Mouse (Mus musculus): ENCODE data around the gene Nid1. TPM values are rescaled to one million over a fixed set of nuclear protein-coding genes. Genes with fewer than 3 reads are reported as not detected.

The Nid1 gene
- total and polyA plus RNA-seq, 2 experiments, result 9.0 to 10.4 TPM

DNA sequence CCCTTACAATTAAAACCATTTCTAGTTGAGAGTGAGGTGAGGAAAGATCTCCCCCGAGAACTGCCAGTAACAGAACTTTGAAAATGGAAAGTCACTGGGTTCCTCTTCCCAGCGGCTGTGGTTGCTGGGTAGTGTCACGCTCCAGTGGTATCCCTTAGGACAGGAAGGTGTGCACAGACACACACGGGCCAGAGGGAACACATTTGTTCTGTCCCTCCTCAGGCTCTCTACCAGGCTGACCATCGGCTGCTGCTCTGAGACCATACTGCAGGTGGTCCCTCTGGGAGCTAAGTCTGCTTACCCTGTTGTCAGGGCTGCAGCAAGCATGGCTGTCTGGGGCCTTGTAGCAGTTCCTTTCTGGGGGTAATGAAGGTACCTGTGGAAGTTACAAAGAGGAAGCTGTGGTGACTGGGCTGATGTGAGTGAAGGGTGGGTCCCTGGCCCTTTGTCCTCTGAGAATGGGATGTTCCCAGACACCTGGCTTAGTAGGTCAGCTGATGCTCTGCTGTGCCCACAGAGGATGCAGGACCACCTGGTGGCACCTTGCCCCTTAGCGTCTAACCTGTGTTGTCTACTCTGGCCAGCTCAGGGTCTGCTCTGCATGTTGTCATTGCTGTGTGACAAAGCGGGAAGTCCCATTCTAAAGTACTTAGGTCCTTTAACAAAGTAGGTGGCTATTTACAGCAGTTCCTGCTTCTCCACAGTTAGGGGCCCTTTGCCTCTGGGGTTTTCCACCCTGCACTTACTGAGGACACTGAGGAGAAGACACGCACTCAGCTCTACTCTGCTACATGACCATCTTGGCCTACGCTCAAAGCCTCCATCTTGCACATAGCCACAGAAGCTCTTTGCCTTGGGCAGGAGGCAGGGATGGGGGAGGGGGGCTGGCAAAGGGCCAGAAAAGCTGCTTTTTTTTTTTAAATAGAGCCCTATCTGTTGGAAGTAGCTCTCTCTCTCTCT, 86.6 kb downstream of the Nid1 start:
- WGBS, result 91% methylated on average over 9 of the region's 9 CpGs
- no peaks in the 10 kb centered on the region for H3K27me3 ChIP-seq (ENCODE audit: control insufficient read depth, insufficient read depth, low read length)
- no peak overlapping the region for H3K4me3 ChIP-seq (ENCODE audit: insufficient read depth, low read depth, low read length)
- no peaks in the 10 kb centered on the region for H3K79me2 ChIP-seq (ENCODE audit: control insufficient read depth, insufficient read depth, low read length)
- H3K4me1 ChIP-seq (ENCODE audit: control insufficient read depth, insufficient read depth, low read length), result no peaks in the 10 kb centered on the region
- H3K36me3 ChIP-seq (ENCODE audit: control insufficient read depth, insufficient read depth, low read length), result no peaks in the 10 kb centered on the region
- no peak overlapping the region for H3K27ac ChIP-seq (replicated peaks; ENCODE audit: insufficient read depth, low read depth, low read length)
- TF ChIP-seq POLR2A (IDR thresholded peaks at IDR 0.05; ENCODE audit: extremely low read depth, insufficient read depth, low read length) (no peak), CTCF (IDR thresholded peaks at IDR 0.05; ENCODE audit: low read depth, low read length) (no peak)
- no peak overlapping the region for H3K9ac ChIP-seq (ENCODE audit: low read depth, low read length)
- no peak for DNase-seq (ENCODE audit: extremely low read depth, low read depth, low spot score)

DNA sequence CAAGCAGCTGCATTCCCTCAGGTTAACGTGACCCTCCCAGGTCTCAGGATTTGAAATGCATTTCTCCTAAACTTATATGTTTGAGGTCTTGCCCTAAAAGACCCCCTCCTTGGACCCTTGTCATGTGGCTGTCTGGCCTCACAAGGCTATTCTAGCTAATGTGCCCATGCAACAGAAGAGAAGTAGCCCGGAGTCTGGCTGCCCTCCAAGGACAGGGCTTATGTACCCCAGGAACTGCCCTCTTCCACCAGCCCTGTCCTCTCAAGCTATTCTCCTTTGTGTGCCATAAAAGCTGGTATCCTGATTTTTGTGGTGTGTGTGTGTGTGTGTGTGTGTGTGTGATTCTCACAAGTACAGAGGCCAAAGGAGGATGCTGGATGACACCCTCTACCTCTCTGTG, 87.9 kb downstream of the Nid1 start:
- Histone ChIP-seq H3K27ac (replicated peaks; ENCODE audit: insufficient read depth, low read depth, low read length) (no peak overlapping the region), H3K79me2 (ENCODE audit: control insufficient read depth, insufficient read depth, low read length) (no peaks in the 10 kb centered on the region), H3K4me3 (ENCODE audit: insufficient read depth, low read depth, low read length) (no peak overlapping the region), H3K9ac (ENCODE audit: low read depth, low read length) (no peak overlapping the region), H3K27me3 (ENCODE audit: control insufficient read depth, insufficient read depth, low read length) (no peaks in the 10 kb centered on the region), H3K36me3 (ENCODE audit: control insufficient read depth, insufficient read depth, low read length) (no peaks in the 10 kb centered on the region), H3K4me1 (ENCODE audit: control insufficient read depth, insufficient read depth, low read length) (peaks cover 2% of the 10 kb centered on the region; the same call in 1 of the 2 replicates)
- DNase-seq (ENCODE audit: extremely low read depth, low read depth, low spot score), result no peak
- 86% methylated on average over 2 of the region's 2 CpGs for WGBS
- TF ChIP-seq POLR2A (IDR thresholded peaks at IDR 0.05; ENCODE audit: extremely low read depth, insufficient read depth, low read length) (no peak), CTCF (IDR thresholded peaks at IDR 0.05; ENCODE audit: low read depth, low read length) (no peak)

DNA sequence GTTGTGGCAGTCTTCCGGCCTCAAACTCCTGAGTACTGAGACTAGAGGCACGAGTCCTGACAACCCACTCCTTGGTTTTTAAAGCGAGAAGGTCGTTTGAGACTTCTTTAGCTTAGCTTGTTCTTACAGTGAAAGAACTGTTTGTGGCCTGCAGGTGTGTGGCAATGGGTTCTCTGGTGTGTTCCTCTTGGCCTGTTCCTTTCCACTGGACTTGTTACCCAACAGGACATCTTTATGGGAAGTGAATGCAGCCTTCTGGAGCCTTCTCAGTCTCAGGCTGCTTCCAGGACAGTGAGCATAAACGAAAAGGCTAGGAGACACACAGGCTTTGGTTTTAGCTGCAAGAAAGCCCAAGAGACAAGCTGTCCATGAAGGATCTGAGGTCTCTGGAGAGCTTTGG, 88.5 kb downstream of the Nid1 start:
- Histone ChIP-seq H3K4me1 (ENCODE audit: control insufficient read depth, insufficient read depth, low read length) (peaks cover 2% of the 10 kb centered on the region; the same call in 1 of the 2 replicates), H3K36me3 (ENCODE audit: control insufficient read depth, insufficient read depth, low read length) (no peaks in the 10 kb centered on the region), H3K9ac (ENCODE audit: low read depth, low read length) (no peak overlapping the region), H3K27me3 (ENCODE audit: control insufficient read depth, insufficient read depth, low read length) (no peaks in the 10 kb centered on the region), H3K79me2 (ENCODE audit: control insufficient read depth, insufficient read depth, low read length) (no peaks in the 10 kb centered on the region), H3K27ac (replicated peaks; ENCODE audit: insufficient read depth, low read depth, low read length) (no peak overlapping the region), H3K4me3 (ENCODE audit: insufficient read depth, low read depth, low read length) (no peak overlapping the region)
- WGBS, result 93% methylated on average over 5 of the region's 5 CpGs
- TF ChIP-seq CTCF (IDR thresholded peaks at IDR 0.05; ENCODE audit: low read depth, low read length), result no peak
- TF ChIP-seq POLR2A (IDR thresholded peaks at IDR 0.05; ENCODE audit: extremely low read depth, insufficient read depth, low read length), result no peak
- no peak for DNase-seq (ENCODE audit: extremely low read depth, low read depth, low spot score)

- H3K36me3 ChIP-seq (ENCODE audit: control insufficient read depth, insufficient read depth, low read length), result no peaks in the 10 kb centered on the region
- H3K27me3 ChIP-seq (ENCODE audit: control insufficient read depth, insufficient read depth, low read length), result no peaks in the 10 kb centered on the region
- peak overlapping the region; percentile 77 for H3K27ac ChIP-seq (replicated peaks; ENCODE audit: insufficient read depth, low read depth, low read length)
- H3K79me2 ChIP-seq (ENCODE audit: control insufficient read depth, insufficient read depth, low read length), result no peaks in the 10 kb centered on the region
- TF ChIP-seq CTCF (IDR thresholded peaks at IDR 0.05; ENCODE audit: low read depth, low read length) (no peak), POLR2A (IDR thresholded peaks at IDR 0.05; ENCODE audit: extremely low read depth, insufficient read depth, low read length) (no peak)
- H3K9ac ChIP-seq (ENCODE audit: low read depth, low read length), result peak overlapping the region; percentile 33; the same call in 1 of the 2 replicates
- peak; percentile 90 for DNase-seq (ENCODE audit: extremely low read depth, low read depth, low spot score)
- peak overlapping the region; percentile 17; the same call in 1 of the 2 replicates for H3K4me3 ChIP-seq (ENCODE audit: insufficient read depth, low read depth, low read length)
- 15% methylated on average over 11 of the region's 11 CpGs for WGBS
- H3K4me1 ChIP-seq (ENCODE audit: control insufficient read depth, insufficient read depth, low read length), result peaks cover 2% of the 10 kb centered on the region; the same call in 1 of the 2 replicates
Observed at GRCm38 (mm10) chr13:13529115-13529542, 91.8 kb downstream of the Nid1 start.

DNA sequence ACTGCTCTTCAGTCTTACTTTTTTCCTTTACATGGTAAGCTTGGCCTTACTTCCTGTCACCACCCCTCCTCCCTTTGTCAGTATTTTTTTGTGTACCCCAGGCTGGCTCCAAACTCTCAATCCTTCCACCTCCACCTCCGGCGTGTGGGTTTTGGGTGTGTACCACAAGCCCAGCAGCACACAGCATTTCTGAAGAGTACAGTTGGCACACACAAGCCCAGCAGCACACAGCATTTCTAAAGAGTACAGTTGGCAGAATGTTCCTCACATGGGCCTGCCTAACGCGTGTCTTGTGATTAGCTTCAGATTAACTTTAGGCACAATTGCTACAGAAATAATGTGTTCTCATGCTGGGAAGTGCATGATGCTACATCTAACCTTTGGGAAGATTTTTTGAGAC, 93.6 kb downstream of the Nid1 start:
- H3K27ac ChIP-seq (replicated peaks; ENCODE audit: insufficient read depth, low read depth, low read length), result no peak overlapping the region
- no peak overlapping the region for H3K9ac ChIP-seq (ENCODE audit: low read depth, low read length)
- WGBS, result 93% methylated on average over 4 of the region's 4 CpGs
- H3K27me3 ChIP-seq (ENCODE audit: control insufficient read depth, insufficient read depth, low read length), result no peaks in the 10 kb centered on the region
- DNase-seq (ENCODE audit: extremely low read depth, low read depth, low spot score), result no peak
- H3K36me3 ChIP-seq (ENCODE audit: control insufficient read depth, insufficient read depth, low read length), result no peaks in the 10 kb centered on the region
- no peak overlapping the region for H3K4me3 ChIP-seq (ENCODE audit: insufficient read depth, low read depth, low read length)
- TF ChIP-seq CTCF (IDR thresholded peaks at IDR 0.05; ENCODE audit: low read depth, low read length) (no peak), POLR2A (IDR thresholded peaks at IDR 0.05; ENCODE audit: extremely low read depth, insufficient read depth, low read length) (no peak)
- H3K79me2 ChIP-seq (ENCODE audit: control insufficient read depth, insufficient read depth, low read length), result no peaks in the 10 kb centered on the region
- peaks cover 2% of the 10 kb centered on the region; the same call in 1 of the 2 replicates for H3K4me1 ChIP-seq (ENCODE audit: control insufficient read depth, insufficient read depth, low read length)

- Histone ChIP-seq H3K79me2 (ENCODE audit: control insufficient read depth, insufficient read depth, low read length) (no peaks in the 10 kb centered on the region), H3K27ac (replicated peaks; ENCODE audit: insufficient read depth, low read depth, low read length) (no peak overlapping the region), H3K4me3 (ENCODE audit: insufficient read depth, low read depth, low read length) (no peak overlapping the region), H3K36me3 (ENCODE audit: control insufficient read depth, insufficient read depth, low read length) (no peaks in the 10 kb centered on the region), H3K4me1 (ENCODE audit: control insufficient read depth, insufficient read depth, low read length) (peaks cover 2% of the 10 kb centered on the region; the same call in 1 of the 2 replicates), H3K27me3 (ENCODE audit: control insufficient read depth, insufficient read depth, low read length) (no peaks in the 10 kb centered on the region), H3K9ac (ENCODE audit: low read depth, low read length) (no peak overlapping the region)
- TF ChIP-seq CTCF (IDR thresholded peaks at IDR 0.05; ENCODE audit: low read depth, low read length) (no peak), POLR2A (IDR thresholded peaks at IDR 0.05; ENCODE audit: extremely low read depth, insufficient read depth, low read length) (no peak)
- no peak for DNase-seq (ENCODE audit: extremely low read depth, low read depth, low spot score)
- 94% methylated on average over 7 of the region's 7 CpGs for WGBS
Observed at GRCm38 (mm10) chr13:13531923-13532322, 94.6 kb downstream of the Nid1 start.
